Mouse (Mus musculus) CH12.LX (cell line): ENCODE results near the gene Jagn1. TPM values are rescaled to one million over a fixed set of nuclear protein-coding genes. Genes with fewer than 3 reads are reported as not detected.

ENCODE experiments used
- DNase-seq: peaks from one replicate; pipeline ENCODE4 v3.0.0-alpha.2; 2013; ENCODE audit errors: extremely low read depth
- H3K27ac ChIP-seq: 2 replicates; pipeline ENCODE4 v1.5.1; 2012; ENCODE audit warnings: low read depth, mild to moderate bottlenecking, control low read depth, moderate library complexity; ENCODE audit not compliant: insufficient read depth
- H3K27me3 ChIP-seq: replicated peaks from 2 replicates; pipeline ENCODE3; 2012; ENCODE audit warnings: inconsistent platforms
- H3K36me3 ChIP-seq, 2 experiments: replicated peaks in 1 of 2; 2 replicates each; pipeline versions ENCODE3 to v1.6.1; 2012; ENCODE audit warnings: inconsistent platforms in 1 of 2, low read length in 1 of 2, mild to moderate bottlenecking in 1 of 2, mixed read lengths in 1 of 2, moderate library complexity in 1 of 2; ENCODE audit not compliant: control insufficient read depth in 1 of 2, insufficient read depth in 1 of 2
- H3K4me1 ChIP-seq, 2 experiments: 2 replicates each; pipeline ENCODE4 v1.6.1; 2012; ENCODE audit warnings: inconsistent platforms in 1 of 2, moderate library complexity in 1 of 2; ENCODE audit not compliant: insufficient read depth in 2 of 2, control insufficient read depth in 1 of 2
- H3K4me2 ChIP-seq: 2 replicates; pipeline ENCODE4 v1.6.1; 2012; ENCODE audit warnings: low read depth, mild to moderate bottlenecking, control low read depth; ENCODE audit not compliant: poor library complexity, insufficient read depth, severe bottlenecking
- H3K4me3 ChIP-seq, 3 experiments: fragments of 150-350 bp in 1 of 3; sonication (generic) in 1 of 3; replicated peaks in 1 of 3; 2 replicates each; pipeline versions ENCODE3 to v1.5.1; 2011 to 2012; ENCODE audit warnings: low read depth in 2 of 3, low read length in 2 of 3, mild to moderate bottlenecking in 2 of 3, moderate library complexity in 2 of 3, control low read depth in 1 of 3, improper control_type of control experiment in 1 of 3, inconsistent platforms in 1 of 3, mixed read lengths in 1 of 3; ENCODE audit not compliant: poor library complexity in 1 of 3
- H3K79me2 ChIP-seq: replicated peaks from 2 replicates; pipeline ENCODE4 v1.6.1; 2012; ENCODE audit warnings: mild to moderate bottlenecking, moderate library complexity; ENCODE audit not compliant: control insufficient read depth, poor library complexity, insufficient read depth, severe bottlenecking; ENCODE audit errors: extremely low read depth
- H3K9ac ChIP-seq: 2 replicates; pipeline ENCODE4 v1.6.1; 2012; ENCODE audit warnings: low read depth, mild to moderate bottlenecking, control low read depth, moderate library complexity; ENCODE audit not compliant: insufficient read depth
- H3K9me3 ChIP-seq: replicated peaks from 2 replicates; pipeline ENCODE3; 2012; ENCODE audit warnings: low read length, inconsistent platforms, mixed read lengths
- BHLHE40 ChIP-seq: IDR thresholded peaks from 2 replicates; pipeline ENCODE4 v1.6.1; 2011; ENCODE audit warnings: mild to moderate bottlenecking, low read depth, low read length, improper control_type of control experiment
- CHD1 ChIP-seq: IDR thresholded peaks from 2 replicates; pipeline ENCODE4 v1.6.1; 2012; ENCODE audit warnings: low read depth, low read length, improper control_type of control experiment, inconsistent platforms
- E2F4 ChIP-seq: IDR thresholded peaks from 2 replicates; pipeline ENCODE4 v1.6.1; 2011; ENCODE audit warnings: low read depth, low read length, improper control_type of control experiment; ENCODE audit not compliant: insufficient replicate concordance
- JUN ChIP-seq: IDR thresholded peaks from 2 replicates; pipeline ENCODE4 v1.6.1; 2011; ENCODE audit warnings: low read depth, mild to moderate bottlenecking, low read length, improper control_type of control experiment, moderate library complexity; ENCODE audit not compliant: insufficient read depth
- JUND ChIP-seq: conservative IDR thresholded peaks from 2 replicates; pipeline ENCODE4 v1.6.1; 2011; ENCODE audit warnings: low read depth, low read length, improper control_type of control experiment
- MAFK ChIP-seq: IDR thresholded peaks from 2 replicates; pipeline ENCODE4 v1.6.1; 2011; ENCODE audit warnings: low read length, improper control_type of control experiment; ENCODE audit not compliant: insufficient replicate concordance
- MYC ChIP-seq: IDR thresholded peaks from 2 replicates; pipeline ENCODE4 v1.6.1; 2011; ENCODE audit warnings: low read depth, mild to moderate bottlenecking, improper control_type of control experiment, low read length
- NRF1 ChIP-seq: IDR thresholded peaks from 2 replicates; pipeline ENCODE4 v1.6.1; 2014; ENCODE audit warnings: low read depth, mild to moderate bottlenecking, inconsistent platforms, low read length, improper control_type of control experiment, moderate library complexity
- PAX5 ChIP-seq: IDR thresholded peaks from 2 replicates; pipeline ENCODE4 v1.6.1; 2012; ENCODE audit warnings: low read length, inconsistent platforms, mixed read lengths
- RCOR1 ChIP-seq: conservative IDR thresholded peaks from 2 replicates; pipeline ENCODE4 v1.6.1; 2012; ENCODE audit warnings: low read depth, mild to moderate bottlenecking, inconsistent platforms, low read length, improper control_type of control experiment
- SIN3A ChIP-seq: IDR thresholded peaks from 2 replicates; pipeline ENCODE4 v1.6.1; 2012; ENCODE audit warnings: low read length, improper control_type of control experiment, inconsistent platforms
- TBP ChIP-seq: conservative IDR thresholded peaks from 2 replicates; pipeline ENCODE4 v1.6.1; 2011; ENCODE audit warnings: low read depth, low read length, improper control_type of control experiment
- USF2 ChIP-seq: conservative IDR thresholded peaks from 2 replicates; pipeline ENCODE4 v1.6.1; 2011; ENCODE audit warnings: low read depth, low read length, improper control_type of control experiment
- ZC3H11A ChIP-seq: IDR thresholded peaks from 2 replicates; pipeline ENCODE4 v1.6.1; 2012; ENCODE audit warnings: low read depth, mild to moderate bottlenecking, inconsistent platforms, low read length, improper control_type of control experiment
- ZNF384 ChIP-seq: IDR thresholded peaks from 2 replicates; pipeline ENCODE4 v1.6.1; 2012; ENCODE audit warnings: low read depth, low read length, improper control_type of control experiment, inconsistent platforms
- dilution Hi-C: fragments of 300-500 bp; cut with MboI; formaldehyde crosslinking; loops from 2 replicates; pipeline ENCODE4 v1.14.3; 2020; ENCODE audit warnings: low sequenced_read_pairs; ENCODE audit not compliant: extremely low pct_unique_long_range_greater_than_20kb, extremely low pct_ligation_motif_present
- in situ Hi-C: fragments of 300-500 bp; cut with MboI; formaldehyde crosslinking; loops from 3 replicates; pipeline ENCODE4 v1.14.3; 2019; ENCODE audit warnings: low sequenced_read_pairs, low pct_ligation_motif_present, low pct_unique_long_range_greater_than_20kb, mixed read lengths
- polyA plus RNA-seq: library from polyadenylated mRNA; unstranded; fragments of >175 nt; gene quantifications from 2 replicates; pipeline ENCODE4 v1.2.1, GENCODE M21; 2012; ENCODE audit warnings: low read depth; ENCODE audit not compliant: insufficient read length
- total RNA-seq, 2 experiments: library from RNA; depleted of rRNA; stranded (reverse); fragments of 300-350 nt in 1 of 2; fragments of >200 nt in 1 of 2; gene quantifications; 2 replicates each; pipeline ENCODE4 v1.2.3; 2012 to 2014

The Jagn1 gene
- total and polyA plus RNA-seq, 3 experiments, result 69.2 to 106 (median 88.3) TPM

- dilution Hi-C loops (no loop called here), in situ Hi-C loops (no loop called here)
- Histone ChIP-seq H3K27me3 (peaks cover 5% of the 10 kb centered on the region), H3K36me3 (peaks cover 0 to 18% of the 10 kb centered on the region in 2 experiments), H3K9me3 (peaks cover 2% of the 10 kb centered on the region), H3K9ac (peak overlapping the region; percentile 90), H3K4me3 (peak overlapping the region; percentile 58 to 84 (median 67)), H3K4me1 (peaks cover 15 to 44% of the 10 kb centered on the region in 2 experiments), H3K79me2 (no peaks in the 10 kb centered on the region), H3K27ac (no peak overlapping the region), H3K4me2 (peak overlapping the region; percentile 88)
- TF ChIP-seq NRF1 (no peak), JUND (no peak), JUN (no peak), BHLHE40 (no peak), SIN3A (no peak), E2F4 (no peak), MYC (no peak), ZC3H11A (no peak)
- DNase-seq, result peak; percentile 21
These were observed 41.4 kb downstream of the Jagn1 start for GRCm38 (mm10) chr6:113483729-113484128.

GRCm38 (mm10) chr6:113487125-113487576 lies 44.8 kb downstream of the Jagn1 start:
- Histone ChIP-seq H3K27me3 (no peaks in the 10 kb centered on the region), H3K4me1 (peaks cover 14 to 44% of the 10 kb centered on the region in 2 experiments), H3K79me2 (no peaks in the 10 kb centered on the region), H3K27ac (no peak overlapping the region), H3K4me2 (no peak overlapping the region), H3K9ac (no peak overlapping the region), H3K9me3 (peaks cover 2% of the 10 kb centered on the region), H3K4me3 (no peak overlapping the region), H3K36me3 (peaks cover 12 to 44% of the 10 kb centered on the region in 2 experiments)
- peak; percentile 21 for DNase-seq
- dilution Hi-C loops (no loop called here), in situ Hi-C loops (no loop called here)
- TF ChIP-seq MAFK (peak; percentile 66; the same call in 1 of the 2 replicates), CHD1 (no peak)

GRCm38 (mm10) chr6:113489410-113489809 lies 47.0 kb downstream of the Jagn1 start:
- H3K4me3 ChIP-seq, result no peak overlapping the region
- H3K4me1 ChIP-seq, result peaks cover 6 to 37% of the 10 kb centered on the region in 2 experiments

More at GRCm38 (mm10) chr6:113489410-113489809, 47.0 kb downstream of the Jagn1 start:
- TF ChIP-seq USF2 (no peak), ZNF384 (no peak), BHLHE40 (no peak), RCOR1 (no peak), TBP (no peak), PAX5 (no peak)
- no peaks in the 10 kb centered on the region for H3K79me2 ChIP-seq
- no peak overlapping the region for H3K9ac ChIP-seq
- dilution Hi-C loops, result no loop called here
- DNase-seq, result no peak
- in situ Hi-C loops, result no loop called here
- H3K4me2 ChIP-seq, result no peak overlapping the region
- no peaks in the 10 kb centered on the region for H3K27me3 ChIP-seq
- peaks cover 12 to 62% of the 10 kb centered on the region in 2 experiments for H3K36me3 ChIP-seq
- H3K9me3 ChIP-seq, result no peaks in the 10 kb centered on the region
- H3K27ac ChIP-seq, result no peak overlapping the region
